Mouse (Mus musculus) common myeloid progenitor, adult 5-6 weeks (primary cell): ENCODE data around the gene Anapc16. TPM values are rescaled to one million over a fixed set of nuclear protein-coding genes. Genes with fewer than 3 reads are reported as not detected.

ENCODE experiments used
- total RNA-seq: library from RNA; stranded (forward); fragments of 200-1000, 187-1606 nt; gene quantifications from 2 replicates; pipeline ENCODE4 v1.2.3, GENCODE M21; 2017

The Anapc16 gene
- total RNA-seq, 1 experiment from 2014 or later, result 45.3 TPM

Other genes with a start within 250 kb of the Anapc16 start
- 22.7 and 23.9 TPM in 2 replicates for gene Dnajb12, start 123.6 kb downstream of the Anapc16 start, total RNA-seq
- gene Ddit4, start 51.3 kb downstream of the Anapc16 start, total RNA-seq, result 1.4 and 4.2 TPM in 2 replicates
- gene Ascc1, start 330 bp downstream of the Anapc16 start, total RNA-seq, result 30.5 and 41.6 TPM in 2 replicates
- 0.09 TPM in 1 of 2 replicates, not detected in the other for gene Spock2, start 103.1 kb upstream of the Anapc16 start, total RNA-seq
- 0.10 TPM in 1 of 2 replicates, not detected in the other for gene Chst3, start 216.1 kb upstream of the Anapc16 start, total RNA-seq